Mouse (Mus musculus) hindbrain, postnatal 0 days (tissue): ENCODE measurements at regions not wholly inside any gene's neighbourhood (a gene's known extent, or its start where the extent isn't known, plus 50 kb on each side); places are given as distances from the start of the nearest gene placed in this dataset.

ENCODE experiments used
- ATAC-seq: fragments of 200-750 bp; cut with Nextera tagmentation; 2 replicates; pipeline ENCODE4 v1.8.0; 2017; ENCODE audit warnings: mild to moderate bottlenecking, moderate TSS enrichment, moderate library complexity
- DNase-seq: peaks from one replicate; pipeline ENCODE4 v3.0.0-alpha.2; 2015; ENCODE audit warnings: low spot score
- H3K27ac ChIP-seq: fragments of 300-500 bp; sonication (generic); 2 replicates; pipeline ENCODE4 v1.5.1; 2014; ENCODE audit warnings: mild to moderate bottlenecking
- H3K27me3 ChIP-seq: fragments of 300-500 bp; sonication (generic); 2 replicates; pipeline ENCODE4 v1.6.1; 2014; ENCODE audit warnings: low read length, mixed read lengths; ENCODE audit not compliant: insufficient read depth
- H3K36me3 ChIP-seq: fragments of 300-500 bp; sonication (generic); 2 replicates; pipeline ENCODE4 v1.6.1; 2014; ENCODE audit warnings: low read length, mixed read lengths; ENCODE audit not compliant: insufficient read depth
- H3K4me1 ChIP-seq: fragments of 300-500 bp; sonication (generic); 2 replicates; pipeline ENCODE4 v1.6.1; 2014; ENCODE audit warnings: antibody characterized with exemption, low read length, mixed read lengths; ENCODE audit not compliant: insufficient read depth
- H3K4me2 ChIP-seq: fragments of 300-500 bp; sonication (generic); 2 replicates; pipeline ENCODE4 v1.6.1; 2014; ENCODE audit warnings: low read depth, mild to moderate bottlenecking, low read length, moderate library complexity, mixed read lengths
- H3K4me3 ChIP-seq: fragments of 300-500 bp; sonication (generic); 2 replicates; pipeline ENCODE4 v1.5.1; 2014; ENCODE audit warnings: low read length
- H3K9ac ChIP-seq: fragments of 300-500 bp; sonication (generic); replicated peaks from 2 replicates; pipeline ENCODE4 v1.6.1; 2014; ENCODE audit warnings: mild to moderate bottlenecking, low read length, moderate library complexity, mixed read lengths
- H3K9me3 ChIP-seq: fragments of 300-500 bp; sonication (generic); 2 replicates; pipeline ENCODE4 v1.6.1; 2016; ENCODE audit warnings: low read length, mixed read lengths
- CTCF ChIP-seq: IDR thresholded peaks from 2 replicates; pipeline ENCODE4 v1.5.1; 2016; ENCODE audit warnings: antibody characterized with exemption, control low read depth, low read depth
- WGBS: fragments of 180-500 bp; shearing (Covaris S2); extraction: QIAGEN DNeasy Blood & Tissue Kit; methylation state at CpG from one replicate; pipeline ENCODE4 v1.1.7; 2014; 5-methylcytosine and 5-hydroxymethylcytosine counted together

GRCm38 (mm10) chr1:110400051-110400450 is 417.8 kb downstream of the Cdh7 start:
- Histone ChIP-seq H3K36me3 (no peaks in the 10 kb centered on the region), H3K9me3 (no peaks in the 10 kb centered on the region), H3K9ac (no peak overlapping the region), H3K27me3 (no peaks in the 10 kb centered on the region), H3K27ac (no peak overlapping the region), H3K4me3 (no peak overlapping the region), H3K4me1 (no peaks in the 10 kb centered on the region), H3K4me2 (no peak overlapping the region)
- DNase-seq (peak; percentile 49), ATAC-seq (no peak)
- TF ChIP-seq CTCF, result no peak
- 61% methylated on average over 2 of the region's 2 CpGs for WGBS

DNA sequence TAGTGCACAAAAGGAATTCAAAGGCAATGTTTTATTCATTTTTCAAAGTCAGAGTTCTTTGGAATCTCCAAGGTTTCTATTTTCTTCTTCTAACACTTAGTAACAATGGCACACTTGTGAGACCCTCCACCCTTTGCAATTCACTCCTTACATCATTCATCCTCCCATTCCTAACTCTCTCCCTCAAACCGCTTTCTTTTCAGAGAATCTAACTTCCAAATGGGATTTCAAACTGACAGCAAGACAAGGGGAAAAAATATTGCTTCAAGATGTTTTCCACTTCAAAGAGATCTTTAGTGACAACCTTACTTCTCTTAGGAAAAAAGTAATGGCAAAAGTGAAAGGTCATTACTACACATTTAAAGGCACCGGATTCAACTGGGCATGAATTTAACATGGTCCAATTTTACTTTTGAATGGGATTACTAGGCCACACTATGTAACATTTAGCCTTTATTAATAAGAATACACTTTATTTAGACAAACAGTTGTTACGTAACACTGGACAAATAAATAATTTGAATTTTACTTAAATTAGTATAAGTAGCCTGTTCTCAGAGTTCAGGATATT is 465.6 kb downstream of the Cdh7 start:
- no peak for DNase-seq
- H3K9ac ChIP-seq, result no peak overlapping the region
- no peaks in the 10 kb centered on the region for H3K27me3 ChIP-seq
- no peaks in the 10 kb centered on the region for H3K36me3 ChIP-seq
- 32% methylated on average over 3 of the region's 3 CpGs for WGBS
- no peaks in the 10 kb centered on the region for H3K9me3 ChIP-seq
- no peak overlapping the region for H3K27ac ChIP-seq
- no peak overlapping the region for H3K4me3 ChIP-seq
- TF ChIP-seq CTCF, result no peak
- no peak overlapping the region for H3K4me2 ChIP-seq
- no peaks in the 10 kb centered on the region for H3K4me1 ChIP-seq
- ATAC-seq, result no peak

DNA sequence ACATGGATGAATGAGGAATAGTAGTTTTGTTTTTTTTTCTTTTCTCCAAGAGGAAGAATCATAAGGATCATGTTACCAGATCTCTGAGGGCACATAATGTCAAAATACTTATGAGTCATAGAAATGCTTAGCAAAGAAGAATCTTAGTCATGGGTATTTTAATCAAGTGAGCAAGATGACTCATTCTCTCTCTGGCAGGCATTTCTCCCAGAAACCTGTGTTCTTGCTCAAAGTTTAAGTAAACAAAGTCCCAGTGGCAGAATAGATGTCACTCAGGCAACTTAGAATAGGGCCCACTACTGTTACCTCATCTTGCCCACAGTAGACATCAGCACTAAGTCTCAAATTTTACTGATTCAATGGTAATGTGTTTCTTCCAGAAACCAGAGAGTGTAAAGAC is 493.9 kb downstream of the Cdh19 start:
- no peaks in the 10 kb centered on the region for H3K36me3 ChIP-seq
- no peak overlapping the region for H3K4me2 ChIP-seq
- no peak overlapping the region for H3K27ac ChIP-seq
- TF ChIP-seq CTCF, result no peak
- no peak for DNase-seq
- no peaks in the 10 kb centered on the region for H3K4me1 ChIP-seq
- H3K9me3 ChIP-seq, result no peaks in the 10 kb centered on the region
- H3K4me3 ChIP-seq, result no peak overlapping the region
- no peak overlapping the region for H3K9ac ChIP-seq
- no peaks in the 10 kb centered on the region for H3K27me3 ChIP-seq
- ATAC-seq, result no peak

- no peaks in the 10 kb centered on the region for H3K27me3 ChIP-seq
- peak; percentile 38 for TF ChIP-seq CTCF
- no peaks in the 10 kb centered on the region for H3K9me3 ChIP-seq
- DNase-seq, result peak; percentile 35
- H3K36me3 ChIP-seq, result no peaks in the 10 kb centered on the region
- no peak overlapping the region for H3K27ac ChIP-seq
- H3K4me3 ChIP-seq, result no peak overlapping the region
- no peaks in the 10 kb centered on the region for H3K4me1 ChIP-seq
- ATAC-seq, result no peak
- no peak overlapping the region for H3K9ac ChIP-seq
- H3K4me2 ChIP-seq, result no peak overlapping the region
- WGBS, result 78% methylated on average over 1 of the region's 1 CpGs
Measured at GRCm38 (mm10) chr1:110489372-110489771, 488.0 kb downstream of the Cdh19 start.
